Mouse (Mus musculus): ENCODE results near the gene Atp6ap1l. TPM values are rescaled to one million over a fixed set of nuclear protein-coding genes. Genes with fewer than 3 reads are reported as not detected.
A peak's percentile ranks its signal among the peaks of the same experiment; 100 is the strongest.
"Not testable (repeated sequence)": the region's sequence is repeated elsewhere in the genome, so short reads cannot be mapped to it uniquely, and the experiment has no call there.

Gene Atp6ap1l
- not detected for polyA plus RNA-seq (2017; shearing (Covaris generic))

DNA sequence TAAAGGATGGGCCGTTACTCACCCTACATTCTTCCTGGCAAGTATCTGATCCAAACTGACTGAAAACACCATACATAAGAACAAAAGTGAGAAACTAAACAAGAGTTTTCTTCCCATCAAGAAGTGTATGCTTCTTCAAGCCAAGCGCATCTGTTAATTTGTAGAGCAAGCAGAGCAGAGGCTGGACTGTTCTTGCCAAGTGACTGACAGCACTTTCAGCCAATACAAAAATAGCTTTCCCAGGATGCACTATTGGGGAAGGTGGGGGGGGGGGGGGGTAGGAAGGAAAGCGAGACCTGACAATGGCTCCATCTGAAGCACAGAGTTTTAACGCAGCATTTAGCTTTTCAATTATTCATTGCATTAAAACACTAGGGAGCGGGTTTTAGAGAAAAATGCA, at the start of gene Atp6ap1l:
TSS of gene Atp6ap1l (minus strand) at position 180 of the 400 bp plus-strand sequence.
- no peak for ATAC-seq

- ATAC-seq = no peak
Observed at GRCm38 (mm10) chr13:90939600-90939999, 34.4 kb upstream of the Atp6ap1l start.

DNA sequence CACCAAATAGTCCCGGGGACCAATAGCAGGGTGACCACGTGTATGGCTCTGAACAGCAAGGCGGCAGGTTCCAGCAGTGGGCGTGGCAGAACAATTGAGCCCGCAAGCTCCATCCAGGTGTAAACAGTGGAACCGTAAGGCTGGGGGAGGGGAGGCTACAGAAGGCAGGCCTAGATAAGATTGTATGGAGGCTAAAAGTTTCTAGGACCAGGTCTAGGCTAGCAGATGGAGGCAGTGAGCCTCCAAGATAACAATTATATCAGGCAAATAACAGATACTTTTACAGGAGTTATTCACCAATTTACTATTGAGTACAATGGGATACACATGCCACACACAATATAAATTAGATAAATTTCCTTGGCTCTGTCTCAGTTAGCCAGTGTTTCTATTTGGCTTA, 34.0 kb upstream of the Atp6ap1l start:
- ATAC-seq = no peak

- no peak for ATAC-seq
Observed at GRCm38 (mm10) chr13:90935852-90936251, 30.7 kb upstream of the Atp6ap1l start.

- ATAC-seq = no peak
Observed at GRCm38 (mm10) chr13:90933256-90933655, 28.1 kb upstream of the Atp6ap1l start.

GRCm38 (mm10) chr13:90929847-90930246, 24.7 kb upstream of the Atp6ap1l start:
- peak; percentile 82 for ATAC-seq

- ATAC-seq = not testable (repeated sequence)
Observed at GRCm38 (mm10) chr13:90928266-90928665, 23.1 kb upstream of the Atp6ap1l start.

DNA sequence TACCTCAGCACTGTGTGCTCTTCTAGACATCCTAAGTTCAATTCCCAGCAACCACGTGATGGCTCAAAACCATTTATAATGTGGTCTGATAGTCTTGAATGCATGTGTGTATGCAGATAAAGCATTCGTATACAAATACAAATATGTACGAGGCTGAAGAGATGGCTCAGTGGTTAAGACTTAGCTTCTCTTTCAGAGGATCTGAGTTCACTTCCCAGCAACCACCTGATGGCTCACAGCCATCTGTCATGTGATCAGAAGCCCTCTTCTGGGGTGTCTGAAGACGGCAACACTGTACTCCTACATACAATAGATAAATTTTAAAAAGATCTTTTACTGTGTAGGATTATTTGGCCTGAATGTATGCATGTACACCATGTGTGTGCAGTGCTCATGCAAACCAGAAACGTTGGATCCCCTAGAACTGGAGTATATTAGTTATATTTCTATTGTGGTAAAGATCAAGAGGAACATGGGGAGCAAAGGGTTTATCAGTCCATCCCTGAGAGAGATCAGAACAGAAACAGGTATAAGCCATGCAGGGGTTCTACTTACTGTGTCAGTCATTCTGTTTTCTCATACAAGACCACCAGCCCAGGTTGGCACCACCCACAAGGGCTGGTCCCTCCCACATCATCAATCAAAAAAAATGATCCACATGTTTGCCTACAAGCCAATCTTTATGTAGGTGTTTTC, 21.9 kb upstream of the Atp6ap1l start:
- no peak for ATAC-seq

DNA sequence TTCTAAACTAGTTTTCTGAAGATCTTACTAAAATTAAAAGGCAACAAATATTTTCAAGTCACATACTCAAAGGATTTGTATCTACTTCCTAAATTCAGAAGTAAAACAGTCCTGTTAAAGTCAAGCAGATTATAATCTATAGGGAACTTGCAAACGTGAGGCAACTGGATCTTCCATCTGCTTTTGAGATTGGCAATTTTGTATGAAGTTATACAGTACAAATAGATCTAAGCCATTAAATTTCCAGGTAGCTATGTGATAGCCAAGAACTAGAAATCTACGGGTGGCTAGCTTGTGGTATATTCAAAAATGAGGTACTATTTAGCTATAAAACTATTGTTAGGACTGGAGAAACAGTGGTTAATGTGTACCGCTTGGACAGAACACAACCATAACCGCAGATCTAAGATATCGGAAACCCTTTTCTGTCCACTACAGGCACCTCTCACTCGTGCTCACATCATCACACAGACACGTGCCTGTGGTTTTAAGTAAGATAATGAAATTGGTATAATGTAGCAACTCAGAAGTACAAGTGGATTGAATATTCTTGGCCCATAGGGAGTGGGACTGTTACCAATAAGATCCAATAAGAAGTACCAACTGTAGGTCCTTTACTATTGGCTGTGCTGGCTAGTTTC, 21.1 kb upstream of the Atp6ap1l start:
- ATAC-seq = no peak

- ATAC-seq = no peak
Observed at GRCm38 (mm10) chr13:90925191-90925590, 20.0 kb upstream of the Atp6ap1l start.

GRCm38 (mm10) chr13:90924072-90924471, 18.9 kb upstream of the Atp6ap1l start:
- no peak for ATAC-seq

GRCm38 (mm10) chr13:90923617-90924016, 18.5 kb upstream of the Atp6ap1l start:
- ATAC-seq = not testable (repeated sequence)

DNA sequence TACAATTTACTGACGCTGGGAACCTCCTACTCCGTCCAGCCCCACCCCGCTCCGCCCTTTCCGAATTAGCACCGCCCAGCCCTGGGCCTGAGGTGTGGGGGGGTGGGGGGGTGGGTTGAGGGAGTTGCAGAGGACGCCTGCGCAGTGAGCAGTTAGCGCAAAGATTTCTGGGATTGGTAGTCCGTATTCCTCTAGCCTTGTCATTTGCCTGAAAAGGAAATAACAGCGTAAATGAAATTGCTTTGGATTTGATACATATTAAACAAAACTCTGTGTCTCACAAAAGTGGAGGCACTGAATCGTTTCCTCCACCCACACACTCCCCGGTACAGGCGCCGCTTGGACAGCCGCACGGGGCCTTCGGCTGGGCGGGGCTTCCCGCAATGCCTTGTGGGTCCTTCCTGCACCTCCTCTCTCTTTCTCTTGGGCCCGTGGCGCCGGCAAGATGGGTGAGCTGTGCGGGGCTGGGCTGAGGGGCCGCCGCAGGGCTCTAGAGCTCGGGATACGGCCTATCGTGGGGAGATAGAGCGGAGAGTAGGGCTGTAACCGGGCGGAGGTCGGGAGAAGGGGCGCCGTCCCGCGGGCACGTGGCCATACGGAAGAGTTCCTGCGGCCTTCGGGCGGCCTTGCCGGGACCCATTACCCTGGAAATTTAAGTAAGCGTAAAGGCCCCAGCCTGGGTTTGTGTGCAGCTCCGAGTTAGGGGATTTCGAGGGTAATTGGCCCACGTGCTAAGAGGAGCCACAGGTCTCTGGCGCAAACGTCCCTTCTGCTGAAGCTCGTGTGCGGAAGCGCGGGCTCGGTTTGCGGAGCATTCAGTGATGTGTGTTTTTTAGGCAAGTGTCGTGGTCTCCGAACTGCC, 17.8 kb upstream of the Atp6ap1l start, which contains the start of gene Rps23:
TSS of gene Rps23 (plus strand) at position 208 of the 862 bp plus-strand sequence.
- peak; percentile 87 for ATAC-seq

DNA sequence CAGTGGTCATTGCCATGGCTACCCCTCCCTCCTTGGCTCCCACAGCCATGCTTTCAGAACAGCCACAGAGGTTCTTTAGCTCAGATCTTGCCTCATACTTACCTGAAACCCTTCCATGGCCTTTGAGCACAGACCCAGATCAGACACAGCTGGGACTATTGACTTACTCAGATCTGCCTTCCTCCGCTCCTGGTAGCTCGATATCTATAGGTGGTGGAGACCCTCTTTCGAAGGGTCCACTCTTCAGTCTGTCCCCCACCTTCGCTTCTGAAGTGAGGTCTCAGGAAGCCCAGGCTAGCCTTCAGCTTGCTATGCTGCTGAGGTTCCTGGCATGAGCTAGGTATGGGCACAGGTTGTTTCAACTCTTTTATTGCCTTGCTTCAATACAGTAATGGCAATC, 9.6 kb upstream of the Atp6ap1l start:
- ATAC-seq = no peak

DNA sequence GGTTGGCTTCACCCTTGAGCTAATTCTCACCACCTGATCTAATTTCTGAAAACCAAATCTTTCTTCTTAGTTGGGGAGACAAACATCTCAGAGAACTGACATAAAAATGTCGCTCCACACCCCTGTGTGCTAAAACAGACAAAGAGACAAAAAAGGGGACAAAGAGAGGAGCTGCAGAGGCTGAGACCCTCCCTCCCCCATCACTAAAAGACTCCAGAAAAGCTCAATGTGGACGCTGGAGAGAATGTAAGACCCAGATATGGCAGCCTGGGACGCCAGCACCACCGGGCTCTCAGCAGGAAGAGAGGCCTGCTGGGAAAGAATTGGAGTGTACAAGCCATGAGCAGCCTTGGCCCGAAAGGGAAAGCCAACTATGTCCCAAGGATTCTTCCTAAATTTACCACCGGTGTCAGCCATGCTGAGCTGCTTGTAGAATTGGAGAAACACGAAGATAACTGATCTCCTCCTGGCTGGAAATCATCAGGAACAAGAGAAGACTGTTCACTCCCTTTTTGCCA, 8.6 kb upstream of the Atp6ap1l start:
- no peak for ATAC-seq

GRCm38 (mm10) chr13:90912760-90913674, 7.9 kb upstream of the Atp6ap1l start:
- no peak for ATAC-seq

- no peak for ATAC-seq
Observed at GRCm38 (mm10) chr13:90907376-90907775, 2.2 kb upstream of the Atp6ap1l start.

- no peak for ATAC-seq
Observed at GRCm38 (mm10) chr13:90896821-90897220, 8.3 kb downstream of the Atp6ap1l start.

DNA sequence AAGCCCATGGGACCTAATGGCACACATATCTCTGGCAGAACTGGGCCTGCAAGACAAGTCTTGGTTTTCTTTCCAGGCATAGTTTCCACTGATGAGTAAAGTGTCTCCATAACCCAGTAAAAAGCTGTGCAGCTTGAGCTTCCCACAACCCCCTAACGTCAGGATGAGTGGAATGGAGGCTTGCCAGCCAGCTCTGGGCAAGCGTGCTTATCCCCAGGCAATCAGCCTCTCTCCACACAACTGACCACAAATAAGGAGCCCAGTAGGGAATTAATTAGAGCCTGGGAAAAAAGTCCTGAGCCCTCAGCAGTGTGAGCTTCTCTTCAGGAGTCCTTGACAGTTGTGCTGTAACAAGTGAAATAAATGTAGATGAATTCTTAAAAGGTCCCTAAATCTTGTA, 9.1 kb downstream of the Atp6ap1l start:
- no peak for ATAC-seq

DNA sequence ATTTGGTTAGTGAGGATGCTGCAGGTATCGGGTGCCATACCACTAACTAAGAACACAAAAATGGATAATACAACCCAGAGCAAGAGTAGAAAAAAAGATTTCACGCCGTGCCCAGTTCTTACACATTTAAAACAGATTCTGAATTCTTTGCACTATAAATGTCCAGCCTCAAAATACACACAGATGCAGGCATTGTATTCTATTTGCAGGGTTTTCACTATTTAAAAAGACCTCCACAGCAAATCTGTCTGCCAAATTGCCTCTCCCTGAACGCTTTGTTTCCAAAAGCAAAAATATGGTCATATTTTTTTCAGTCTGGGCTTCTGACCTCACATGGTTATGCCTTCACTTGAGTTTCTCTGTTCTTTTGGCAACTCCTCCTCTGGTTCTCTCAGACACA, 10.3 kb downstream of the Atp6ap1l start:
- ATAC-seq = no peak

DNA sequence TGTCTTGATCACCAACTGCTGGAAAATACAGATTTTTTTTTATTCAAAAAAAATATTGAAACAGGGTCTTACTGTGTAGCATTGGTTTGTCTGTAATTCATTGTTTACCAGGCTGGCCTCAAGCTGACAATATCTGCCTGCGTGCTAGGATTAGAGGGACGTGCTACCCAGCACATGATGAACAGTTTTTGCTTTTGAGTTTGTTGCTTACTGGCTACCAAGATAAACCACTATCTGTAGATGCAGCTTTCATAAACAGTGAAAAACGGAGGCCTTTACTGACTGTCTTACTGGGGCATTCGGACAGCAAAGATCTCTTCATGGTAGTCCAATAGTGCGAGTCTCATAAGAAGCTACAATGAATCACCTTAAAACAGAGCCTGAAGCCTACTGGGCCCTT, 15.0 kb downstream of the Atp6ap1l start:
- ATAC-seq = no peak

- ATAC-seq = peak; percentile 76
Observed at GRCm38 (mm10) chr13:90886568-90886983, 18.6 kb downstream of the Atp6ap1l start.
